Mouse (Mus musculus) neutrophil, adult 65 days (primary cell): ENCODE measurements around the gene Sh2d6. TPM values are rescaled to one million over a fixed set of nuclear protein-coding genes. Genes with fewer than 3 reads are reported as not detected.

Experiments
- total RNA-seq: library from RNA; stranded (reverse); gene quantifications from 2 replicates; pipeline ENCODE4 v1.2.4, GENCODE M21; 2023

Sh2d6 gene
- total RNA-seq = not detected in 2 replicates

DNA sequence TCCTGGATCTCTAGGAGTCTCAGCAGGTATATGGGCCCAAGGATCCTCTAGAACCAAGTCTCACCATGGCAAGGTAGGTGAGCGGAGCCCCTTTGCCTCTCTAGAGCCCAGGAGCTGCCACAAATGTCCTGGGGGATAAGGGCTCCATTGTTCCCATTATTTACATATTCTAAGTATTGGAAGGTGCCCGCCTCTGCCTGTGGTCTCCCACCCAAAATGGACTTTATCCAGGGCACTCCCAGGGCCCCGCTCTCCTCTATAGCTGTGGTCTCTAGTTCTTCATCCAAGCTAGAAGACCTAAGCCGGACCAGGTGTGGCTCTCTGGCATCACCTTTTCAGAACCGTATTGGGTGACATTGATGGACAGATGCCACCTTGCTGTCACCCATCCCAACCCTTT is at the start of gene Sh2d6:
Gene Sh2d6 (minus strand): TSS at position 101 of the 400 bp plus-strand sequence.

DNA sequence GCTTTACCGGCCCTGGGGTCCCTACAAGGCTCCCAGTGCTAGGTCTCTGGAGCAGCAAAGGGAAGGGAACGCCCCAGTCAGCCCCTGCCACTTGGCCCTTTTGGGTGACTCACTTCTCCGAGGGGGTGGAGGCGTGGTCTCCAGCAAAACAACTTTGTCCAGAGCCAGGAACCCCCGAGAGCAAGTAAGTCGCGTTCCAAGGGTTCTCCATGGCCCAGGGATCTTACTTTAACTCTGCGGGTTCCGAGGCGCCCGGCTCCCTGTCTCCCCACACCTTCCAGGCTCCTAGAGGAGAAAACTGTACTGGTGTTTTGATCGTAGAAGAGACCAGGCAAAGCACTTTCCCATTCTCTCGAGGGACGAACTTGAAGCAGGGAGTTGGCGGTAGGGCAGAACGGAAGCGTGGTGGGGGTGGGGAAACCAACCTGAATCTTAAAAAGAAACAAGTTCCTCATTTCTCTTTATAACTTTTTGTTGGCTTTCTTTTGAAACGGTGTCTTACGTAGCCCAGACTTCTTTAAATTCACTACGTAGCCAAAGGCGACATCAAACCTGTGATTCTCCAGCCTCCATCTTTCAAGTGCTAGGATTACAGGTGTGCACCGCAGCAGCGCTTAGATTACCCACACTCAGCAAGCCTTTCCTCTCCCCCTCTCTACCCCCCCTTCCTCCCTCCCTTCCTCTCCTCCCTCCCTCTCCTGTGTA is 22.9 kb upstream of the Sh2d6 start, which contains the start of gene Capg:
Gene Capg (plus strand): TSS at position 109 of the 705 bp plus-strand sequence.

Other genes starting within 250 kb of the Sh2d6 start
- gene Sftpb, start 217.1 kb downstream of the Sh2d6 start, total RNA-seq = 1.5 and 2.0 TPM in 2 replicates
- gene Usp39, start 176.5 kb downstream of the Sh2d6 start, total RNA-seq = 43.7 and 45.6 TPM in 2 replicates
- 47.6 and 59.0 TPM in 2 replicates for gene 0610030E20Rik, start 174.4 kb downstream of the Sh2d6 start, total RNA-seq
- gene Tmem150a, start 166.3 kb downstream of the Sh2d6 start, total RNA-seq = 1.2 and 1.5 TPM in 2 replicates
- 57.2 and 63.1 TPM in 2 replicates for gene Rnf181, start 154.8 kb downstream of the Sh2d6 start, total RNA-seq
- 37.2 and 50.9 TPM in 2 replicates for gene Vamp5, start 141.2 kb downstream of the Sh2d6 start, total RNA-seq
- gene Vamp8, start 131.0 kb downstream of the Sh2d6 start, total RNA-seq = 222 and 223 TPM in 2 replicates
- 5.1 and 7.4 TPM in 2 replicates for gene Ggcx, start 107.4 kb downstream of the Sh2d6 start, total RNA-seq
- 78.9 and 102 TPM in 2 replicates for gene Mat2a, start 82.1 kb downstream of the Sh2d6 start, total RNA-seq
- gene Capg, start 22.7 kb upstream of the Sh2d6 start, total RNA-seq = 272 and 314 TPM in 2 replicates
- 4.2 and 4.7 TPM in 2 replicates for gene Elmod3, start 76.7 kb upstream of the Sh2d6 start, total RNA-seq
- 9.2 and 15.9 TPM in 2 replicates for gene Retsat, start 76.8 kb upstream of the Sh2d6 start, total RNA-seq
- gene Tgoln1, start 95.3 kb upstream of the Sh2d6 start, total RNA-seq = 139 and 180 TPM in 2 replicates